Mouse (Mus musculus) hindbrain, postnatal 0 days (tissue): ENCODE measurements around the gene Cd80. TPM values are rescaled to one million over a fixed set of nuclear protein-coding genes. Genes with fewer than 3 reads are reported as not detected.
"Not testable (repeated sequence)": the region's sequence is repeated elsewhere in the genome, so short reads cannot be mapped to it uniquely, and the experiment has no call there.

Source experiments
- ATAC-seq: fragments of 200-750 bp; cut with Nextera tagmentation; 2 replicates; pipeline ENCODE4 v1.8.0; 2017; ENCODE audit warnings: mild to moderate bottlenecking, moderate TSS enrichment, moderate library complexity
- DNase-seq: peaks from one replicate; pipeline ENCODE4 v3.0.0-alpha.2; 2015; ENCODE audit warnings: low spot score
- H3K27ac ChIP-seq: fragments of 300-500 bp; sonication (generic); 2 replicates; pipeline ENCODE4 v1.5.1; 2014; ENCODE audit warnings: mild to moderate bottlenecking
- H3K27me3 ChIP-seq: fragments of 300-500 bp; sonication (generic); 2 replicates; pipeline ENCODE4 v1.6.1; 2014; ENCODE audit warnings: low read length, mixed read lengths; ENCODE audit not compliant: insufficient read depth
- H3K36me3 ChIP-seq: fragments of 300-500 bp; sonication (generic); 2 replicates; pipeline ENCODE4 v1.6.1; 2014; ENCODE audit warnings: low read length, mixed read lengths; ENCODE audit not compliant: insufficient read depth
- H3K4me1 ChIP-seq: fragments of 300-500 bp; sonication (generic); 2 replicates; pipeline ENCODE4 v1.6.1; 2014; ENCODE audit warnings: antibody characterized with exemption, low read length, mixed read lengths; ENCODE audit not compliant: insufficient read depth
- H3K4me2 ChIP-seq: fragments of 300-500 bp; sonication (generic); 2 replicates; pipeline ENCODE4 v1.6.1; 2014; ENCODE audit warnings: low read depth, mild to moderate bottlenecking, low read length, moderate library complexity, mixed read lengths
- H3K4me3 ChIP-seq: fragments of 300-500 bp; sonication (generic); 2 replicates; pipeline ENCODE4 v1.5.1; 2014; ENCODE audit warnings: low read length
- H3K9ac ChIP-seq: fragments of 300-500 bp; sonication (generic); replicated peaks from 2 replicates; pipeline ENCODE4 v1.6.1; 2014; ENCODE audit warnings: mild to moderate bottlenecking, low read length, moderate library complexity, mixed read lengths
- H3K9me3 ChIP-seq: fragments of 300-500 bp; sonication (generic); 2 replicates; pipeline ENCODE4 v1.6.1; 2016; ENCODE audit warnings: low read length, mixed read lengths
- CTCF ChIP-seq: IDR thresholded peaks from 2 replicates; pipeline ENCODE4 v1.5.1; 2016; ENCODE audit warnings: antibody characterized with exemption, control low read depth, low read depth
- WGBS: fragments of 180-500 bp; shearing (Covaris S2); extraction: QIAGEN DNeasy Blood & Tissue Kit; methylation state at CpG from one replicate; pipeline ENCODE4 v1.1.7; 2014; 5-methylcytosine and 5-hydroxymethylcytosine counted together
- polyA plus RNA-seq: library from polyadenylated mRNA; unstranded; fragments of >200 nt; fragmentation: Nextera tagmentation; extraction: Ambion mirVana; gene quantifications from 2 replicates; pipeline ENCODE4 v1.2.1, GENCODE M21; 2015
- total RNA-seq: library from RNA; depleted of rRNA; stranded (reverse); fragments of >200 nt; gene quantifications from 2 replicates; pipeline ENCODE4 v1.2.3, GENCODE M21; 2014

Cd80 gene
- total and polyA plus RNA-seq, 2 experiments from 2014 or later = 0.16 to 0.24 TPM

GRCm38 (mm10) chr16:38471697-38472506, 16.5 kb downstream of the Cd80 start:
- no peak overlapping the region for H3K4me3 ChIP-seq
- no peaks in the 10 kb centered on the region for H3K36me3 ChIP-seq
- no peak for TF ChIP-seq CTCF
- H3K4me1 ChIP-seq = no peaks in the 10 kb centered on the region
- 74% methylated on average over 11 of the region's 11 CpGs for WGBS
- DNase-seq = no peak
- H3K9me3 ChIP-seq = no peaks in the 10 kb centered on the region
- no peak overlapping the region for H3K9ac ChIP-seq
- H3K27ac ChIP-seq = no peak overlapping the region
- no peaks in the 10 kb centered on the region for H3K27me3 ChIP-seq
- no peak overlapping the region for H3K4me2 ChIP-seq
- no peak for ATAC-seq

DNA sequence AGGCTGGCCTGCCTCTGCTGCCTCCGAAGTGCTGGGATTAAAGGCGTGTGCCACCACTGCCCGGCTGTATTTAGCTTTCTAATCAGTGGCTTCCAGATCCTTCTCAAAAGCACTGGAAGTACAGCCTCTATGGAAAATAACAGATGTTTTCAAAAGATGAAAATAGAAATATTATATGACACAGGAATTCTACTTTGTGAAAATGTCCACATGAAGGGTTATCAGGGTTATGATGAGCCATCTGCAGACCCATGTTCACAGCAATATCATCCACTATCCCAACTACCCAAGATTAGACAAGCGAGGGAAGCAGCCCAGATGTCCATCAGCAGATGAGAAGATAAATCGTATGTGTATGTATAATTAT, 17.1 kb downstream of the Cd80 start:
- no peak overlapping the region for H3K27ac ChIP-seq
- H3K9me3 ChIP-seq = no peaks in the 10 kb centered on the region
- H3K4me2 ChIP-seq = no peak overlapping the region
- H3K4me1 ChIP-seq = no peaks in the 10 kb centered on the region
- no peaks in the 10 kb centered on the region for H3K36me3 ChIP-seq
- H3K9ac ChIP-seq = no peak overlapping the region
- no peak overlapping the region for H3K4me3 ChIP-seq
- 96% methylated on average over 5 of the region's 5 CpGs for WGBS
- no peaks in the 10 kb centered on the region for H3K27me3 ChIP-seq
- no peak for DNase-seq
- ATAC-seq = no peak
- no peak for TF ChIP-seq CTCF

- no peak for TF ChIP-seq CTCF
- WGBS = 91% methylated on average over 5 of the region's 5 CpGs
- H3K4me2 ChIP-seq = no peak overlapping the region
- ATAC-seq = no peak
- H3K4me3 ChIP-seq = no peak overlapping the region
- H3K9ac ChIP-seq = no peak overlapping the region
- no peaks in the 10 kb centered on the region for H3K4me1 ChIP-seq
- H3K27ac ChIP-seq = no peak overlapping the region
- DNase-seq = no peak
- H3K36me3 ChIP-seq = no peaks in the 10 kb centered on the region
- no peaks in the 10 kb centered on the region for H3K9me3 ChIP-seq
- H3K27me3 ChIP-seq = no peaks in the 10 kb centered on the region
Measured at GRCm38 (mm10) chr16:38473661-38474060, 18.3 kb downstream of the Cd80 start.

- no peak for DNase-seq
- no peaks in the 10 kb centered on the region for H3K36me3 ChIP-seq
- H3K27me3 ChIP-seq = no peaks in the 10 kb centered on the region
- no peak overlapping the region for H3K4me2 ChIP-seq
- ATAC-seq = no peak
- H3K27ac ChIP-seq = no peak overlapping the region
- TF ChIP-seq CTCF = no peak
- no peak overlapping the region for H3K4me3 ChIP-seq
- 91% methylated on average over 9 of the region's 9 CpGs for WGBS
- no peak overlapping the region for H3K9ac ChIP-seq
- no peaks in the 10 kb centered on the region for H3K9me3 ChIP-seq
- no peaks in the 10 kb centered on the region for H3K4me1 ChIP-seq
Measured at GRCm38 (mm10) chr16:38474677-38475286, 19.4 kb downstream of the Cd80 start.

DNA sequence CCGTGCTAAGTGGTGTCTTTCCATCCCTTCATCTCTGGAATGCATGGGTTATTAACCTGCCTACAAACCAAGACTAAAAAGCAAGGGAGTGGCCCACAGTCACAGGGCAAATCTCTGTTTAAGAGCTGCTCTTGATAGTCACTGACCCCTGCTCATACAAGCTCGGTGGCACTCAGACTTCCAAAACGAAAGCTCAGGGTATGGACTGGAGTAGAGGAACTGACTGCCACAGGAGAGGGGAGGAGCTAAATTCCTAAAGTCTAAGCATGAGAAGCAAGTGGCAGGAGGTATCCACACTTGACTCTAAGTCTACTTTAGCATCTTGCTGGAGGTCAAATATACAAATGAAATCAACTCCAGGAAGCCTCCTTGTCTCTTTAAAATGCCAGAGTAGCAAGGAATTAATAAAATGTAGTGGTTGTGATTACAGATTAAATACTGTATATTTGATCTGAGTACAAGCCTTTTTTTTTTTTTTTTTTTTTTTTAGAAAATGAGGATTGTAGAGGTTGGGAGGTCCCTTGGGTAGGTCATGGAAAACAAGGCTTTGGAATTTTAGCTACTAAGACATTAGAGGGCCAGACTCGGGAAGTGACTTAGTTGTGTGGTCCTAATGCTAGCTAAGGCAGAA, 20.4 kb downstream of the Cd80 start:
- 53% methylated on average over 4 of the region's 4 CpGs for WGBS
- Histone ChIP-seq H3K4me2 (peak overlapping the region; percentile 65), H3K4me3 (no peak overlapping the region; the same call in 1 of the 2 replicates), H3K9ac (no peak overlapping the region), H3K27ac (peak overlapping the region; percentile 48; the same call in 1 of the 2 replicates), H3K9me3 (no peaks in the 10 kb centered on the region), H3K27me3 (no peaks in the 10 kb centered on the region), H3K36me3 (no peaks in the 10 kb centered on the region), H3K4me1 (no peaks in the 10 kb centered on the region)
- DNase-seq (no peak), ATAC-seq (0 out of 2 replicates have a peak, but pooled peaks have one; percentile 10)
- no peak for TF ChIP-seq CTCF

DNA sequence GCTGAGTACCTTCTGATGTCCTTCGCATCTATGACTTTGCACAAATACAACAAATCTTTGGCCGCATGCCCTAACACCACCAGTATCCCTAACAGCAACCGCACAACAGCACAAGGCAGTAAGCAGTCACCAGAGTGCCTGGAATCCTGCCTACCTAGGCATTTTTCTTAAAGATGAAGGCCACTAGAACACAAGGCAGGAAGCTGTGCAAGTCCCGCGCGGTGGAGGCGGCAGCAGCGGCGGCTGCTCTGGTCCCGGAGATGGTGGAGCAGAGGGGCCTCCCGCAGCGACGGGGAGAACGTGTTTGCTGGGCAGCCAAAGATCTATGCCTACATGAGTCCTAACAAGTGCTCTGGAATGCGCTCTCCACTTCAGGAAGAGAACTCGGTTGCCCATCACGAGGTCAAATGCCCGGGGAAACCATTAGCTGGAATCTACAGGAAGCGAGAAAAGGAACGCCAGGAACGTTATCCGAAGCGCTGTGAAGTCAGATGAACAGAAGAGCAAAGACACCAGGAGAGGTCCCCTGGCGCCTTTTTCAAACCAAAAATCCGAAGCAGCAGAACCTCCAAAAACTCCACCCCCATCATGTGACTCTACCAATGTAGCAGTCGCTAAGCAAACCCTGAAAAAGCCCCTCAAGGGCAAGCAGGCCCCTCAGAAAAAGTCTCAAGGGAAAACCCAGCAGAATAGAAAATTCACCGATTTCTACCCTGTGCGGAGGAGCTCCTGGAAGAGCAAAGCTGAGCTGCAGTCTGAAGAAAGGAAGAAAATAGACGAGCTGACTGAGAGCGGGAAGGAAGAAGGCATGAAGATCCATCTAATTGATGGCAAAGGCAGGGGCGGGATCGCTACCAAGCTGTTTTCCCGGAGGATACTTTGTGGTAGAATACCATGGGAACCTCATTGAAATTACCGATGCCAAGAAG, 21.2 kb downstream of the Cd80 start:
- Histone ChIP-seq H3K27me3 (no peaks in the 10 kb centered on the region), H3K9me3 (no peaks in the 10 kb centered on the region), H3K4me2 (peak overlapping the region; percentile 65), H3K27ac (peak overlapping the region; percentile 48), H3K36me3 (no peaks in the 10 kb centered on the region), H3K9ac (peak overlapping the region; percentile 24; the same call in 1 of the 2 replicates), H3K4me1 (no peaks in the 10 kb centered on the region), H3K4me3 (peak overlapping the region; percentile 33)
- DNase-seq = peak; percentile 59
- ATAC-seq = peak; percentile 63
- 4% methylated on average over 34 of the region's 34 CpGs for WGBS
- TF ChIP-seq CTCF = no peak

- ATAC-seq = 0 out of 2 replicates have a peak, but pooled peaks have one; percentile 32
- not testable (repeated sequence) for H3K4me1 ChIP-seq, H3K9me3 ChIP-seq, DNase-seq, H3K27me3 ChIP-seq, H3K9ac ChIP-seq, H3K36me3 ChIP-seq
- H3K27ac ChIP-seq = peak overlapping the region; percentile 48; the same call in 1 of the 2 replicates
- peak overlapping the region; percentile 33 for H3K4me3 ChIP-seq
- 32% methylated on average over 14 of the region's 14 CpGs for WGBS
- peak overlapping the region; percentile 65 for H3K4me2 ChIP-seq
Measured at GRCm38 (mm10) chr16:38477241-38477608, 21.9 kb downstream of the Cd80 start.
